Mouse (Mus musculus) midbrain, postnatal 0 days (tissue): ENCODE measurements at regions not wholly inside any gene's neighbourhood (a gene's known extent, or its start where the extent isn't known, plus 50 kb on each side); places are given as distances from the start of the nearest gene placed in this dataset.

ENCODE experiments used
- ATAC-seq: fragments of 200-750 bp; cut with Nextera tagmentation; 2 replicates; pipeline ENCODE4 v1.8.0; 2017; ENCODE audit warnings: moderate number of reproducible peaks, mild to moderate bottlenecking, moderate TSS enrichment, moderate library complexity; ENCODE audit not compliant: low FRiP score
- DNase-seq: peaks from one replicate; pipeline ENCODE4 v3.0.0-alpha.2; 2015; ENCODE audit warnings: low spot score
- H3K27ac ChIP-seq: fragments of 300-500 bp; sonication (generic); 2 replicates; pipeline ENCODE4 v1.5.1; 2014; ENCODE audit warnings: low read depth, mild to moderate bottlenecking, low read length, mixed read lengths
- H3K27me3 ChIP-seq: fragments of 300-500 bp; sonication (generic); 2 replicates; pipeline ENCODE4 v1.6.1; 2014; ENCODE audit warnings: low read length, control low read depth, mixed read lengths; ENCODE audit not compliant: insufficient read depth
- H3K36me3 ChIP-seq: fragments of 300-500 bp; sonication (generic); 2 replicates; pipeline ENCODE4 v1.6.1; 2014; ENCODE audit warnings: low read length, control low read depth, mixed read lengths; ENCODE audit not compliant: insufficient read depth
- H3K4me1 ChIP-seq: fragments of 300-500 bp; sonication (generic); 2 replicates; pipeline ENCODE4 v1.6.1; 2014; ENCODE audit warnings: mild to moderate bottlenecking, control low read depth, antibody characterized with exemption, low read length, mixed read lengths; ENCODE audit not compliant: insufficient read depth
- H3K4me2 ChIP-seq: fragments of 300-500 bp; sonication (generic); 2 replicates; pipeline ENCODE4 v1.6.1; 2014; ENCODE audit warnings: low read depth, mild to moderate bottlenecking, low read length, mixed read lengths; ENCODE audit not compliant: poor library complexity, severe bottlenecking
- H3K4me3 ChIP-seq: fragments of 300-500 bp; sonication (generic); 2 replicates; pipeline ENCODE4 v1.5.1; 2014; ENCODE audit warnings: low read depth, mild to moderate bottlenecking, low read length, moderate library complexity
- H3K9ac ChIP-seq: fragments of 300-500 bp; sonication (generic); replicated peaks from 2 replicates; pipeline ENCODE4 v1.6.1; 2014; ENCODE audit warnings: mild to moderate bottlenecking, low read length, moderate library complexity, mixed read lengths; ENCODE audit not compliant: poor library complexity, severe bottlenecking
- H3K9me3 ChIP-seq: fragments of 300-500 bp; sonication (generic); 2 replicates; pipeline ENCODE4 v1.6.1; 2016; ENCODE audit warnings: low read length, control low read depth
- CTCF ChIP-seq: IDR thresholded peaks from 2 replicates; pipeline ENCODE4 v1.5.1; 2016; ENCODE audit warnings: antibody characterized with exemption, mild to moderate bottlenecking
- WGBS: fragments of 180-500 bp; shearing (Covaris S2); extraction: QIAGEN DNeasy Blood & Tissue Kit; methylation state at CpG from one replicate; pipeline ENCODE4 v1.1.7; 2014; 5-methylcytosine and 5-hydroxymethylcytosine counted together

GRCm38 (mm10) chr15:24040847-24041246, 1372.7 kb downstream of the Basp1 start:
- DNase-seq (peak; percentile 33), ATAC-seq (no peak)
- Histone ChIP-seq H3K4me2 (no peak overlapping the region), H3K4me1 (no peaks in the 10 kb centered on the region), H3K9me3 (no peaks in the 10 kb centered on the region), H3K9ac (no peak overlapping the region), H3K27ac (no peak overlapping the region), H3K27me3 (no peaks in the 10 kb centered on the region), H3K4me3 (no peak overlapping the region), H3K36me3 (no peaks in the 10 kb centered on the region)
- no peak for TF ChIP-seq CTCF
- WGBS, result 35% methylated on average over 2 of the region's 2 CpGs

GRCm38 (mm10) chr15:24039174-24039573, 1374.4 kb downstream of the Basp1 start:
- no peak overlapping the region for H3K27ac ChIP-seq
- WGBS, result 87% methylated on average over 5 of the region's 5 CpGs
- ATAC-seq, result no peak
- H3K36me3 ChIP-seq, result no peaks in the 10 kb centered on the region
- no peak overlapping the region for H3K4me2 ChIP-seq
- DNase-seq, result no peak
- no peaks in the 10 kb centered on the region for H3K4me1 ChIP-seq
- TF ChIP-seq CTCF, result no peak
- H3K9me3 ChIP-seq, result no peaks in the 10 kb centered on the region
- no peak overlapping the region for H3K9ac ChIP-seq
- no peaks in the 10 kb centered on the region for H3K27me3 ChIP-seq
- H3K4me3 ChIP-seq, result no peak overlapping the region

GRCm38 (mm10) chr15:24022137-24022536, 1391.4 kb downstream of the Basp1 start:
- no peaks in the 10 kb centered on the region for H3K4me1 ChIP-seq
- no peaks in the 10 kb centered on the region for H3K36me3 ChIP-seq
- no peak for ATAC-seq
- H3K9me3 ChIP-seq, result no peaks in the 10 kb centered on the region
- no peak overlapping the region for H3K9ac ChIP-seq
- peak; percentile 5 for DNase-seq
- H3K4me2 ChIP-seq, result no peak overlapping the region
- no peak overlapping the region for H3K4me3 ChIP-seq
- no peak for TF ChIP-seq CTCF
- no peaks in the 10 kb centered on the region for H3K27me3 ChIP-seq
- H3K27ac ChIP-seq, result no peak overlapping the region

GRCm38 (mm10) chr15:24004711-24005110, 1408.9 kb downstream of the Basp1 start:
- no peaks in the 10 kb centered on the region for H3K9me3 ChIP-seq
- TF ChIP-seq CTCF, result no peak
- H3K4me2 ChIP-seq, result no peak overlapping the region
- ATAC-seq, result no peak
- 88% methylated on average over 2 of the region's 2 CpGs for WGBS
- no peaks in the 10 kb centered on the region for H3K36me3 ChIP-seq
- DNase-seq, result no peak
- H3K4me1 ChIP-seq, result no peaks in the 10 kb centered on the region
- H3K9ac ChIP-seq, result no peak overlapping the region
- H3K27me3 ChIP-seq, result no peaks in the 10 kb centered on the region
- H3K4me3 ChIP-seq, result no peak overlapping the region
- no peak overlapping the region for H3K27ac ChIP-seq

- Histone ChIP-seq H3K4me3 (no peak overlapping the region), H3K9ac (no peak overlapping the region), H3K36me3 (no peaks in the 10 kb centered on the region), H3K27me3 (no peaks in the 10 kb centered on the region), H3K4me2 (no peak overlapping the region), H3K9me3 (no peaks in the 10 kb centered on the region), H3K27ac (no peak overlapping the region), H3K4me1 (no peaks in the 10 kb centered on the region)
- TF ChIP-seq CTCF, result no peak
- no peak for ATAC-seq
- WGBS, result 84% methylated on average over 3 of the region's 3 CpGs
- DNase-seq, result no peak
Observed at GRCm38 (mm10) chr15:23979506-23979905, 1430.7 kb downstream of the Cdh18 start.
